Mouse (Mus musculus) layer of hippocampus, postnatal 36 days (tissue): ENCODE data around the gene Rasal1. TPM values are rescaled to one million over a fixed set of nuclear protein-coding genes. Genes with fewer than 3 reads are reported as not detected.

ENCODE experiments used
- DNase-seq, 2 experiments: peaks; one replicate each; pipeline ENCODE4 v3.0.0; 2022
- total RNA-seq, 2 experiments: library from RNA; stranded (reverse); gene quantifications; 2 replicates each; pipeline ENCODE4 v1.2.3; 2021

The Rasal1 gene
- total RNA-seq, 2 experiments from 2014 or later, result 91.6 to 92.0 TPM

- peak in 1 of 2 experiments; percentile 72 for DNase-seq
These were observed 12.2 kb downstream of the Rasal1 start for GRCm38 (mm10) chr5:120660816-120661215.

- DNase-seq, result no peak
These were observed 16.3 kb downstream of the Rasal1 start for GRCm38 (mm10) chr5:120664888-120665287.

GRCm38 (mm10) chr5:120668761-120669160, 20.1 kb downstream of the Rasal1 start:
- no peak for DNase-seq

GRCm38 (mm10) chr5:120670132-120670531, 21.5 kb downstream of the Rasal1 start:
- no peak for DNase-seq

GRCm38 (mm10) chr5:120671865-120672264, 23.3 kb downstream of the Rasal1 start:
- no peak for DNase-seq

GRCm38 (mm10) chr5:120673626-120674025, 25.0 kb downstream of the Rasal1 start:
- DNase-seq, result peak; percentile 70 to 77

GRCm38 (mm10) chr5:120674229-120675145, 25.9 kb downstream of the Rasal1 start:
- no peak for DNase-seq

GRCm38 (mm10) chr5:120677516-120677915, 28.9 kb downstream of the Rasal1 start:
- DNase-seq, result no peak

- DNase-seq, result peak; percentile 87 to 91
These were observed 31.3 kb downstream of the Rasal1 start for GRCm38 (mm10) chr5:120679676-120680555.

- peak; percentile 47 to 48 for DNase-seq
These were observed 32.3 kb downstream of the Rasal1 start for GRCm38 (mm10) chr5:120680918-120681317.

GRCm38 (mm10) chr5:120682982-120683771, 34.6 kb downstream of the Rasal1 start:
- no peak for DNase-seq

- no peak for DNase-seq
These were observed 37.1 kb downstream of the Rasal1 start for GRCm38 (mm10) chr5:120685678-120686077.

- no peak for DNase-seq
These were observed 38.3 kb downstream of the Rasal1 start for GRCm38 (mm10) chr5:120686749-120687483.

GRCm38 (mm10) chr5:120687484-120687851, 38.9 kb downstream of the Rasal1 start:
- no peak for DNase-seq

- DNase-seq, result no peak
These were observed 39.3 kb downstream of the Rasal1 start for GRCm38 (mm10) chr5:120687897-120688296.

GRCm38 (mm10) chr5:120688434-120688833, 39.8 kb downstream of the Rasal1 start:
- DNase-seq, result no peak

GRCm38 (mm10) chr5:120690417-120690816, 41.8 kb downstream of the Rasal1 start:
- no peak for DNase-seq

- DNase-seq, result no peak
These were observed 43.4 kb downstream of the Rasal1 start for GRCm38 (mm10) chr5:120692034-120692433.

- DNase-seq, result no peak
These were observed 45.5 kb downstream of the Rasal1 start for GRCm38 (mm10) chr5:120693931-120694694.

GRCm38 (mm10) chr5:120694695-120695074, 46.1 kb downstream of the Rasal1 start:
- DNase-seq, result peak in 1 of 2 experiments; percentile 44
